Mouse (Mus musculus) MEL (cell line): ENCODE data around the gene Dnajc10.

ENCODE experiments used
- CTCF ChIP-seq, 3 experiments: IDR thresholded peaks in 2 of 3; conservative IDR thresholded peaks in 1 of 3; 2 replicates each; pipeline ENCODE4 v1.5.1; 2011 to 2012; ENCODE audit warnings: low read length in 3 of 3, low read depth in 2 of 3, mild to moderate bottlenecking in 2 of 3, improper control_type of control experiment in 1 of 3, inconsistent platforms in 1 of 3, mixed read lengths in 1 of 3, moderate library complexity in 1 of 3; ENCODE audit not compliant: control insufficient read depth in 1 of 3, insufficient read depth in 1 of 3, poor library complexity in 1 of 3, severe bottlenecking in 1 of 3
- EP300 ChIP-seq, 2 experiments: IDR thresholded peaks; 2 replicates each; pipeline ENCODE4 v1.6.1; 2011; ENCODE audit warnings: improper control_type of control experiment in 2 of 2, low read length in 2 of 2, low read depth in 1 of 2, mild to moderate bottlenecking in 1 of 2
- POLR2A ChIP-seq, 2 experiments: IDR thresholded peaks; 2 replicates each; pipeline ENCODE4 v1.6.1; 2011 to 2012; ENCODE audit warnings: low read length in 2 of 2, mild to moderate bottlenecking in 2 of 2, control low read depth in 1 of 2, improper control_type of control experiment in 1 of 2, low read depth in 1 of 2, moderate library complexity in 1 of 2; ENCODE audit not compliant: control insufficient read depth in 1 of 2, insufficient read depth in 1 of 2, poor library complexity in 1 of 2
- POLR2AphosphoS5 ChIP-seq: IDR thresholded peaks from 2 replicates; pipeline ENCODE4 v1.6.1; 2012; ENCODE audit warnings: low read depth, borderline replicate concordance, mild to moderate bottlenecking, inconsistent platforms, low read length, moderate library complexity, mixed read lengths

- TF ChIP-seq CTCF (IDR thresholded peaks at IDR 0.05 in 2 of 3, conservative IDR thresholded peaks at IDR 0.05 in 1 of 3; ENCODE audit: control insufficient read depth in 1 of 3, insufficient read depth in 1 of 3, low read depth in 2 of 3, low read length in 3 of 3, poor library complexity in 1 of 3, severe bottlenecking in 1 of 3) (no peak), POLR2A (IDR thresholded peaks at IDR 0.05; ENCODE audit: control insufficient read depth in 1 of 2, insufficient read depth in 1 of 2, low read depth in 1 of 2, low read length in 2 of 2, poor library complexity in 1 of 2) (no peak), POLR2AphosphoS5 (no peak), EP300 (IDR thresholded peaks at IDR 0.05; ENCODE audit: low read depth in 1 of 2, low read length in 2 of 2) (no peak)
These were observed 33.1 kb upstream of the Dnajc10 start for GRCm38 (mm10) chr2:80282214-80282613.
